Mouse (Mus musculus) kidney, embryonic 16.5 days (tissue): ENCODE measurements around the gene Hnrnpa1. TPM values are rescaled to one million over a fixed set of nuclear protein-coding genes. Genes with fewer than 3 reads are reported as not detected.

Experiments
- ATAC-seq: fragments of 200-750 bp; cut with Nextera tagmentation; 2 replicates; pipeline ENCODE4 v1.8.0; 2017; ENCODE audit warnings: moderate TSS enrichment; ENCODE audit not compliant: low FRiP score, low TSS enrichment
- H3K27ac ChIP-seq: fragments of 300-500 bp; sonication (generic); 2 replicates; pipeline ENCODE4 v1.5.1; 2014; ENCODE audit warnings: low read length
- H3K27me3 ChIP-seq: fragments of 300-500 bp; sonication (generic); 2 replicates; pipeline ENCODE4 v1.6.1; 2014; ENCODE audit warnings: low read length, control low read depth, mixed read lengths; ENCODE audit not compliant: insufficient read depth
- H3K36me3 ChIP-seq: fragments of 300-500 bp; sonication (generic); 2 replicates; pipeline ENCODE4 v1.6.1; 2014; ENCODE audit warnings: low read length, control low read depth, mixed read lengths; ENCODE audit not compliant: insufficient read depth
- H3K4me1 ChIP-seq: fragments of 300-500 bp; sonication (generic); 2 replicates; pipeline ENCODE4 v1.6.1; 2014; ENCODE audit warnings: low read length, control low read depth, mixed read lengths; ENCODE audit not compliant: insufficient read depth
- H3K4me2 ChIP-seq: fragments of 300-500 bp; sonication (generic); replicated peaks from 2 replicates; pipeline ENCODE4 v1.6.1; 2014; ENCODE audit warnings: low read depth, low read length
- H3K4me3 ChIP-seq: fragments of 300-500 bp; sonication (generic); 2 replicates; pipeline ENCODE4 v1.5.1; 2014; ENCODE audit warnings: mild to moderate bottlenecking, low read length
- H3K9ac ChIP-seq: fragments of 300-500 bp; sonication (generic); replicated peaks from 2 replicates; pipeline ENCODE4 v1.6.1; 2014; ENCODE audit warnings: low read length
- H3K9me3 ChIP-seq: fragments of 300-500 bp; sonication (generic); 2 replicates; pipeline ENCODE4 v1.6.1; 2016; ENCODE audit warnings: low read length, control low read depth
- WGBS: fragments of 180-500 bp; shearing (Covaris S2); extraction: QIAGEN DNeasy Blood & Tissue Kit; methylation state at CpG from one replicate; pipeline ENCODE4 v1.1.7; 2014; 5-methylcytosine and 5-hydroxymethylcytosine counted together
- polyA plus RNA-seq: library from polyadenylated mRNA; unstranded; fragments of >200 nt; fragmentation: Nextera tagmentation; extraction: Ambion mirVana; gene quantifications from 2 replicates; pipeline ENCODE4 v1.2.1, GENCODE M21; 2015

The Hnrnpa1 gene
- polyA plus RNA-seq, 1 experiment from 2014 or later = 831 TPM

DNA sequence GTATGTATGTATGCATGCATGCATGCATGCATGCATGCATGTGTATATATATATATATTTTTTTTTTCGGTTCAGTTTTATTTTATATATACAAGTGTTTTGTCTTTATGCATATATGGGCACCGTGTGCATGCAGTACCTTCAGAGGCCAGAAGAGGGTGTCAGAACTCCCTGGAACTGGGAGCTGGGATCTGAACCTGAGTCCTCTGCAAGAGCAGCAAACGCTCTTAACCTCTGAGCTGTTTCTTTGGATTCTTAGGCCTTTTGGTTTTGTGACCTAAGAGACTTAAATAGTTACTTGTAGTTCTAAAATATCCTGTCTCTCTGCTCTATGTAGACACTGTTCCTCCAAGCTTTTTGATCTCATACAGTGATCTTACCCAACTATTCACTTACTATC, 43.8 kb downstream of the Hnrnpa1 start:
- Histone ChIP-seq H3K4me2 (no peak overlapping the region), H3K36me3 (no peaks in the 10 kb centered on the region), H3K27ac (no peak overlapping the region), H3K4me1 (peaks cover 35% of the 10 kb centered on the region), H3K9ac (no peak overlapping the region), H3K27me3 (no peaks in the 10 kb centered on the region), H3K4me3 (no peak overlapping the region), H3K9me3 (no peaks in the 10 kb centered on the region)
- no peak for ATAC-seq
- 56% methylated on average over 3 of the region's 3 CpGs for WGBS

DNA sequence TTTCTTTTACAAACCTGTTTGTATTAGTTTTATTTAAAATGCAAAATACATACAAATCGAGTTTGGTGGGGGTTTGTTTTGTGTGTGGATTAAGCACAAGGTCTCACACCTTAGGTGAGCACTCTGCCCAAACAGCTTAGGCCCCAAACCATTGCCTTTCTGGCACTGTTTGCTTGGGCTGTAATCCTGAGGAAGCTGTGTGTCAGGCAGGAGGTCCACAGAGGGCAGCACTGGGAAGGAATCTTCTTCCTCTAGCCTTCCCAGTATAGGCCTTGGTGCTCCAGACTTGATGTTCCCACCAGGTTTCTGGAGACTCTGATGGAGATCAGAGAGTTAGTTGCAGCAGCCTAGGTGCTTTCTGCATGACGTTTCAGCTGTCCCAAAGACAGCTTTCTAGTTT, 44.4 kb downstream of the Hnrnpa1 start:
- Histone ChIP-seq H3K4me1 (peaks cover 40% of the 10 kb centered on the region), H3K9me3 (no peaks in the 10 kb centered on the region), H3K4me3 (no peak overlapping the region), H3K9ac (no peak overlapping the region), H3K36me3 (no peaks in the 10 kb centered on the region), H3K27ac (peak overlapping the region; percentile 44; the same call in 1 of the 2 replicates), H3K4me2 (no peak overlapping the region), H3K27me3 (no peaks in the 10 kb centered on the region)
- no peak for ATAC-seq
- WGBS = 19% methylated on average over 2 of the region's 2 CpGs

GRCm38 (mm10) chr15:103285778-103286417, 45.7 kb downstream of the Hnrnpa1 start:
- ATAC-seq = no peak
- Histone ChIP-seq H3K9me3 (no peaks in the 10 kb centered on the region), H3K27ac (0 out of 2 replicates have a peak overlapping the region, but pooled peaks have one; percentile 20), H3K27me3 (no peaks in the 10 kb centered on the region), H3K4me1 (peaks cover 46% of the 10 kb centered on the region), H3K36me3 (no peaks in the 10 kb centered on the region), H3K4me2 (no peak overlapping the region), H3K9ac (no peak overlapping the region), H3K4me3 (no peak overlapping the region)
- 77% methylated on average over 1 of the region's 1 CpGs for WGBS

GRCm38 (mm10) chr15:103289600-103289999, 49.4 kb downstream of the Hnrnpa1 start:
- ATAC-seq = peak; percentile 37; the same call in 1 of the 2 replicates
- H3K36me3 ChIP-seq = peaks cover 30% of the 10 kb centered on the region
- H3K4me2 ChIP-seq = 0 out of 2 replicates have a peak overlapping the region, but pooled peaks have one; percentile 0
- H3K27me3 ChIP-seq = no peaks in the 10 kb centered on the region
- no peak overlapping the region; the same call in none of the 2 replicates for H3K9ac ChIP-seq
- no peak overlapping the region for H3K4me3 ChIP-seq
- H3K27ac ChIP-seq = peak overlapping the region; percentile 88
- H3K9me3 ChIP-seq = no peaks in the 10 kb centered on the region
- WGBS = 21% methylated on average over 5 of the region's 5 CpGs
- peaks cover 49% of the 10 kb centered on the region for H3K4me1 ChIP-seq

- no peaks in the 10 kb centered on the region for H3K9me3 ChIP-seq
- peak; percentile 72 for ATAC-seq
- peak overlapping the region; percentile 35; the same call in 1 of the 2 replicates for H3K9ac ChIP-seq
- no peak overlapping the region for H3K4me2 ChIP-seq
- no peak overlapping the region for H3K4me3 ChIP-seq
- H3K27ac ChIP-seq = peak overlapping the region; percentile 72
- H3K27me3 ChIP-seq = no peaks in the 10 kb centered on the region
- 49% methylated on average over 6 of the region's 6 CpGs for whole genome bisulfite sequencing
- H3K36me3 ChIP-seq = peaks cover 30% of the 10 kb centered on the region
- peaks cover 46% of the 10 kb centered on the region for H3K4me1 ChIP-seq
These were observed 50.2 kb downstream of the Hnrnpa1 start for GRCm38 (mm10) chr15:103290417-103290816.

DNA sequence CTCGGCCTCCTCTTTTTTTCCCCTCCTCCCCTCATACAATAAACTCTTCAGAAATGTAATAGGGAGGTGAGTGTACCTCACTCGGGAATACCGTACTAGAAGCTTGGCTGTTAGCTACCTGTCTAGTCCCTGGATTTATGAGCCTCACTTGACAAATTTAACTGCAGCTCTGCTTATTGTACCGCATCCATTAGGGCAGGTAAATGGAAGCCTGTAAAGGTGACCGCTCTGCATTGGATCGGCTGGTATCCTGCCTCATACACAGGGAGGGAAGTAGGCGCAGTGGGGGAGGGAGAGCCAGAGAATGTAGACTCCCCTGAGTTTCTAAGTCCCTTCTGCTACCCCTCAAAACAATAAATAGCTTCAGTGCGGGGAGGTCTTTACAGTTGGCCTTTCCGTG, 50.6 kb downstream of the Hnrnpa1 start:
- peak overlapping the region; percentile 72 for H3K27ac ChIP-seq
- WGBS = 42% methylated on average over 9 of the region's 9 CpGs
- H3K4me2 ChIP-seq = no peak overlapping the region
- peak; percentile 49; the same call in 1 of the 2 replicates for ATAC-seq
- peaks cover 30% of the 10 kb centered on the region for H3K36me3 ChIP-seq
- no peaks in the 10 kb centered on the region for H3K9me3 ChIP-seq
- H3K4me3 ChIP-seq = no peak overlapping the region
- H3K27me3 ChIP-seq = no peaks in the 10 kb centered on the region
- H3K4me1 ChIP-seq = peaks cover 46% of the 10 kb centered on the region
- H3K9ac ChIP-seq = no peak overlapping the region

DNA sequence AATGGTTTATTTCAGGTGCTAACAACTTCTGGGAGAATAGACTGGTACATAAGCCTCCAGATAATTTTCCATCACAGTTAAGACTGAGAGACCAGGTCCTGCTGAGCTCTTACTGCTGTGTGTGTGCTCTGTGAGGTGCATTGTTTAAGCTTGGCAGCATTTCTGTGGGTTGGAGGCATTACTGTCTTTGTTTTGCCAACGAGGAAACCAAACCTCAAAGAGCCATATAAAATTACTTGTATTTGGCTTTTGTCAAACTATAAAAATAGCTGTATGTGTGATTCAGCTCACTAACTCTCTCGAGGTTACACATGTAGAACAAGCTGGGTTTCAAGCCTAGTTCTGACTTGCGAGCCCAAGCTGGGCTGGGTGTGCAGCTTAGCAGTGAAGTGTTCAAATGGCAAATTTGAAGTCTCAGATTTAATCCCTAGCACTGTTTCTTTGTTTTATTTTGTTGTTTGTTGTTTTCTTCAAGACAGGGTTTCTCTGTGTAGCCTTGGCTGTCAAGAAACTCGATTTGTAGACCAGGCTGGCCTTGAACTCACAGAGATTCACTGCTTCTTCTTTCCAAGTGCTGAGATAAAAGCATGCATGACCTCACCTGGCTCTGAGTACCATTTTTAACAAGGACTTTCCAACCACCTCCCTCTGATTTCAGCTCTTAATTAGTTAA, 52.6 kb downstream of the Hnrnpa1 start:
- Histone ChIP-seq H3K4me1 (peaks cover 57% of the 10 kb centered on the region), H3K9ac (no peak overlapping the region), H3K27ac (no peak overlapping the region), H3K4me3 (no peak overlapping the region), H3K9me3 (no peaks in the 10 kb centered on the region), H3K4me2 (no peak overlapping the region), H3K27me3 (no peaks in the 10 kb centered on the region), H3K36me3 (peaks cover 36% of the 10 kb centered on the region)
- WGBS = 71% methylated on average over 4 of the region's 4 CpGs
- no peak for ATAC-seq

GRCm38 (mm10) chr15:103293375-103293774, 53.1 kb downstream of the Hnrnpa1 start:
- Histone ChIP-seq H3K27ac (no peak overlapping the region), H3K9ac (no peak overlapping the region), H3K36me3 (peaks cover 36% of the 10 kb centered on the region), H3K9me3 (no peaks in the 10 kb centered on the region), H3K4me3 (no peak overlapping the region), H3K4me2 (no peak overlapping the region), H3K27me3 (no peaks in the 10 kb centered on the region), H3K4me1 (peaks cover 61% of the 10 kb centered on the region)
- WGBS = 94% methylated on average over 2 of the region's 2 CpGs
- ATAC-seq = no peak

DNA sequence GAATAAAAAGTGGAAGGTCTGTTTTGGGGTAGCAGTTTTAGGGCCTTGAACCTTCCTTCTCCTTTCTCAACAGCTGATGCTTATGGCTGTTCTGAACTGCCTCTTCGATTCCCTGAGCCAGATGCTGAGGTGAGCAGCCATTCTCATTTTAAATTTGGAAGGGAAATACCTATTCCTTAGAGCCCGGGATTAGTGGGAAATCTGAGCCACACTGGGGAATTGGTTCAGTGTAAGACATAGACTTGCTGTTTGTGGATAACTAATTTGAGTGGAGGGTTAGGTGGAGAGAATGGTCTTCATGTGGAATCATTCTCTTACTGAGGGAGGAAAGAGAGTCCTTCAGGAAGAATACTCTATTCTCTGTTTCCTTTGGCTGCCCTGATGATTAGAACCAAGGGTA, 54.4 kb downstream of the Hnrnpa1 start:
- 65% methylated on average over 2 of the region's 2 CpGs for WGBS
- Histone ChIP-seq H3K27ac (no peak overlapping the region), H3K9me3 (no peaks in the 10 kb centered on the region), H3K36me3 (peaks cover 36% of the 10 kb centered on the region), H3K9ac (no peak overlapping the region), H3K4me3 (no peak overlapping the region), H3K27me3 (no peaks in the 10 kb centered on the region), H3K4me2 (no peak overlapping the region), H3K4me1 (peaks cover 62% of the 10 kb centered on the region)
- no peak for ATAC-seq

GRCm38 (mm10) chr15:103295851-103296250, 55.6 kb downstream of the Hnrnpa1 start:
- H3K9ac ChIP-seq = 0 out of 2 replicates have a peak overlapping the region, but pooled peaks have one; percentile 0
- peaks cover 63% of the 10 kb centered on the region for H3K4me1 ChIP-seq
- H3K27me3 ChIP-seq = no peaks in the 10 kb centered on the region
- ATAC-seq = peak; percentile 13; the same call in 1 of the 2 replicates
- no peak overlapping the region for H3K4me3 ChIP-seq
- peaks cover 36% of the 10 kb centered on the region for H3K36me3 ChIP-seq
- H3K27ac ChIP-seq = peak overlapping the region; percentile 69
- no peak overlapping the region for H3K4me2 ChIP-seq
- H3K9me3 ChIP-seq = no peaks in the 10 kb centered on the region
- WGBS = 17% methylated on average over 5 of the region's 5 CpGs
